Mouse (Mus musculus) limb, embryonic 13.5 days (tissue): ENCODE results near the gene Ralb. TPM values are rescaled to one million over a fixed set of nuclear protein-coding genes. Genes with fewer than 3 reads are reported as not detected.

Experiments used
- ATAC-seq: fragments of 200-750 bp; cut with Nextera tagmentation; 2 replicates; pipeline ENCODE4 v1.8.0; 2017; ENCODE audit warnings: low read depth, moderate number of reproducible peaks, moderate TSS enrichment; ENCODE audit not compliant: low FRiP score
- H3K27ac ChIP-seq: fragments of 300-500 bp; sonication (generic); 2 replicates; pipeline ENCODE4 v1.5.1; 2015; ENCODE audit warnings: inconsistent platforms, mild to moderate bottlenecking, moderate library complexity
- H3K27me3 ChIP-seq: fragments of 300-500 bp; sonication (generic); 2 replicates; pipeline ENCODE4 v1.6.1; 2015; ENCODE audit warnings: mild to moderate bottlenecking, inconsistent platforms
- H3K36me3 ChIP-seq: fragments of 300-500 bp; sonication (generic); 2 replicates; pipeline ENCODE4 v1.6.1; 2015; ENCODE audit warnings: inconsistent platforms, mild to moderate bottlenecking, moderate library complexity
- H3K4me1 ChIP-seq: fragments of 300-500 bp; sonication (generic); 2 replicates; pipeline ENCODE4 v1.6.1; 2015; ENCODE audit warnings: inconsistent platforms
- H3K4me2 ChIP-seq: fragments of 300-500 bp; sonication (generic); replicated peaks from 2 replicates; pipeline ENCODE4 v1.6.1; 2015; ENCODE audit warnings: inconsistent platforms, mild to moderate bottlenecking, moderate library complexity
- H3K4me3 ChIP-seq: fragments of 300-500 bp; sonication (generic); 2 replicates; pipeline ENCODE4 v1.5.1; 2015; ENCODE audit warnings: moderate library complexity, mild to moderate bottlenecking, inconsistent platforms
- H3K9ac ChIP-seq: fragments of 300-500 bp; sonication (generic); 2 replicates; pipeline ENCODE4 v1.6.1; 2015; ENCODE audit warnings: mild to moderate bottlenecking, inconsistent platforms
- H3K9me3 ChIP-seq: fragments of 300-500 bp; sonication (generic); 2 replicates; pipeline ENCODE4 v1.6.1; 2016; ENCODE audit warnings: inconsistent platforms
- WGBS: fragments of 180-500 bp; shearing (Covaris S2); methylation state at CpG from one replicate; pipeline ENCODE4 v1.1.7; 2015; 5-methylcytosine and 5-hydroxymethylcytosine counted together
- polyA plus RNA-seq: library from polyadenylated mRNA; unstranded; fragments of >200 nt; fragmentation: Nextera tagmentation; extraction: Ambion mirVana; gene quantifications from 2 replicates; pipeline ENCODE4 v1.2.1, GENCODE M21; 2015

Gene Ralb
- polyA plus RNA-seq, 1 experiment from 2014 or later = 129 TPM

DNA sequence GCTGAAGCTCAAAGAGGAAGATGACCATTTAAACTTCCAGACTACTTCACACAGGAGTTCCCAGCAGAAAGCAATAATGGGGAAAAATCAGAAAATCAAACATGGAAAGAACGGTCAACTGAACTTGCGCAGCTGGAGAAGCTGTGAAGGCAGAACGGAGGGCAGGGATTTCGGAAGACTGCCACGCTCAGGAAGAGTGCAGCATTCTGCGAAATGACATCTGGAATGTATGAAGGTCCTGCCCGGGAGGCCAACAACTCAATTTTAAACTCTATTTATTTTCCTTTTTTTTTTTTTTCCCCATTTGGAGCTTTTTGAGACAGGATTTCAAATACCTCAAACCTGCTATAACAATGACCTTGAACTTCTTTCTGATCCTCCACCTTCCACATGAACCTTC lies 13.8 kb downstream of the Ralb start:
- H3K4me2 ChIP-seq = no peak overlapping the region
- no peak for ATAC-seq
- no peak overlapping the region for H3K27ac ChIP-seq
- no peaks in the 10 kb centered on the region for H3K27me3 ChIP-seq
- H3K9ac ChIP-seq = no peak overlapping the region
- no peaks in the 10 kb centered on the region for H3K9me3 ChIP-seq
- WGBS = 50% methylated on average over 7 of the region's 7 CpGs
- no peaks in the 10 kb centered on the region for H3K36me3 ChIP-seq
- H3K4me3 ChIP-seq = no peak overlapping the region
- H3K4me1 ChIP-seq = peaks cover 74% of the 10 kb centered on the region

DNA sequence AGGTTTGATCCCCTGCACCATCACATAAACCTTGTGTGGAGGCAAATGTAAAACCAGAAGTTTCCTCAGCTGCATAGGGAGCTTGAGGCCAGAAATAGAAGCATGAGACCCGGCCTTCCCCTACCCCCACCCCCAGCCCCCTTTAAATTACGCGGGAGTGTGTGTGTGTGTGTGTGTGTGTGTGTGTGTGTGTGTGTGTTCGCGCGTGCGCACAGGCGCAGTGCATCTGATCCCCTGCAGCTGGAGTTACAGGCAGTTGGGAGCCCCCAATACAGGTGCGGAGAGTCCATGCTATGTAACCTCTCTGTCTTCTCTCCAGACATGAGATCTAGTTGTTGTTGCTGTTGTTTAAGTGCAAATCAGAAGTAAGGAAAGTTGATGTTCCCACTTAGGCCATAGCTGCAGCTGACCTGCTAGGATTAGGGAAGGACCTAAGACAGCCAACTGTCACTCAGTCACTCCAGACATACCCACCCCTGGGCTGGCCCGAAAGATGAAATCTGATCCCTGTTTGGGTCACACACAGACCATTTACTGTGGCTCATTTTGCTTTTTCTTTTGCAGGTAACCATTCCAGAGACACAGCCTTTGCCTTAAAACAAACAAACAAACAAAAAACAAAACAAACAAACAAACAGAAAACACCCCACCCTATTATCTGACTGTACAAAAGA lies 16.5 kb downstream of the Ralb start:
- H3K4me1 ChIP-seq = peaks cover 67% of the 10 kb centered on the region
- H3K36me3 ChIP-seq = no peaks in the 10 kb centered on the region
- WGBS = 24% methylated on average over 9 of the region's 10 CpGs
- peak overlapping the region; percentile 25 for H3K4me2 ChIP-seq
- no peak overlapping the region for H3K9ac ChIP-seq
- H3K4me3 ChIP-seq = no peak overlapping the region
- peak; percentile 66 for ATAC-seq
- peak overlapping the region; percentile 22; the same call in 1 of the 2 replicates for H3K27ac ChIP-seq
- no peaks in the 10 kb centered on the region for H3K9me3 ChIP-seq
- no peaks in the 10 kb centered on the region for H3K27me3 ChIP-seq

DNA sequence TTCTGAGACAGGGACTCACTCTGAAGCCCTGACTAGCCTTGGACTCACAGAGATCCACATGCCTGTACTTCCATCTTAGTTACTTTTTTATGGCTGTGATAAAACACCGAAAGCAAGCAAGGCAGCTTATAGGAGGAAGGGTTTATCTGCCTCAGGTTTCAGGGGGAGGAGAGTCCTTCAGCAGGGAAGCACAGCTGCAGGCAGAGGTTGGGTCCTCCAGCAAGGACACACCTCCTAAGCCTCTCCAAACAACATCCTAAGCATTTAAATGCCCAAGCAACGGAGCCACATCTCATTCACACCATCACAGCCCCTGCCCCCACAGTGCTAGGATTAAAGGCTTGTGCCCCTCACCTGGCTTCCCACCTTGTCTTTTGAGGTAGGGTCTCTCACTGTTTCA lies 18.8 kb downstream of the Ralb start:
- WGBS = 3% methylated on average over 2 of the region's 2 CpGs
- Histone ChIP-seq H3K27me3 (no peaks in the 10 kb centered on the region), H3K9me3 (no peaks in the 10 kb centered on the region; the same call in 1 of the 2 replicates), H3K27ac (no peak overlapping the region), H3K9ac (no peak overlapping the region), H3K4me2 (no peak overlapping the region), H3K4me1 (peaks cover 44% of the 10 kb centered on the region), H3K36me3 (peaks cover 16% of the 10 kb centered on the region), H3K4me3 (no peak overlapping the region)
- no peak for ATAC-seq

DNA sequence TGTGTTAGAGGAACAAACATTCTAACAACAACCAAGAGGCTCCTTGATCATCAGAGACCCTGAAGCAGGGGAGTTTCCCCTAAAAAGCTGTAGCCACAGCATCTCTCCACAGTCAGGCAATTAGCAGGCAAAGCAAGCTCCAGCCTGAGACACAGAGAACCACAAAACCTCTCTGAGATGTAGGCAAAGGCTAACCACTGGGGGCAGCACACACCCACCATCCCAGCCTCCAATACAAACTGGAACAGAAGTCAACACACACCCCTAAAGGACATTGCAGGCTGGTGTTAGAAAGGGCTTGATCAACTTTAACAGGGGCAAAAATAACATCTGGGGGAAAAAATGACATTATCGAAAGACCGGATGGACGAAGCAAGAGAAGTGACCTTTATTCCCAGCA lies 20.1 kb downstream of the Ralb start:
- Histone ChIP-seq H3K9me3 (no peaks in the 10 kb centered on the region; the same call in 1 of the 2 replicates), H3K4me3 (no peak overlapping the region), H3K27ac (no peak overlapping the region), H3K36me3 (peaks cover 21% of the 10 kb centered on the region), H3K4me2 (no peak overlapping the region), H3K4me1 (peaks cover 32% of the 10 kb centered on the region), H3K9ac (no peak overlapping the region), H3K27me3 (no peaks in the 10 kb centered on the region)
- ATAC-seq = no peak
- WGBS = 57% methylated on average over 3 of the region's 3 CpGs

GRCm38 (mm10) chr1:119482891-119483290 lies 21.7 kb downstream of the Ralb start:
- no peaks in the 10 kb centered on the region; the same call in 1 of the 2 replicates for H3K9me3 ChIP-seq
- 69% methylated on average over 3 of the region's 3 CpGs for WGBS
- no peaks in the 10 kb centered on the region for H3K27me3 ChIP-seq
- H3K4me2 ChIP-seq = no peak overlapping the region
- no peak for ATAC-seq
- H3K9ac ChIP-seq = no peak overlapping the region
- H3K27ac ChIP-seq = no peak overlapping the region
- peaks cover 22% of the 10 kb centered on the region for H3K36me3 ChIP-seq
- H3K4me3 ChIP-seq = no peak overlapping the region
- H3K4me1 ChIP-seq = peaks cover 24% of the 10 kb centered on the region

DNA sequence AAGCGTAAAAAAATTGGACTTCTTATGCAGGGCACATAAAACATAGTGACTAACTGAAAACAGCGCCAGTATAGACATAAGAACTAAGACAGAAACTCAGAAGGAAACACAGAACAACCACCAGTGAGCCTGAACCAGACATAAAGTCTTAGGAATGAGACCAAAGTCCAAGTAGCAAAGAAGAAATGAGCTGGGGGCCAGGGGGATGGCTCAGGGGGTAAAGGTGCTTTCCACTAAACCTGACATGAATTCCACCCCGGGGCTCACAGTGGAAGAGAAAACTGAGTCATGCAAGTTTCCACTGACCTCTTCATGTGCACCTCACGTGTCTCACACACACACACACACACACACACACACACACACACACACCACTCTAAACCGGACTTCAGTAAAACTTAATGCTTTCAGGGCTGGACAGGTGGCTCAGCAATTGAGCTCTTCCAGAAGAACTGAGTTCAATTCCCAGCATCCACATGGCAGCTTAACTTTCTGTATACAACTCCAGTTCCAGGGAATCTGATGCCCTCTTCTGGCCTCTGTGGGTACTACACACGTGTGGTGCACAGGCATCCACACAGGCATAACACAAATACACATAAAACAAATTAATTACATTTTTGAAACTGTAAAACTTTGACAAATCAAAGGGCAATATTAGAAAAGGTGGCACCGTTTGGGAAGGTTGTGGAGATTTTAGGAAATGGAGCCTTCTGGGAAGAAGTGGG lies 23.2 kb downstream of the Ralb start:
- ATAC-seq = no peak
- 98% methylated on average over 7 of the region's 7 CpGs for WGBS

GRCm38 (mm10) chr1:119480678-119481077 lies 23.9 kb downstream of the Ralb start:
- 94% methylated on average over 8 of the region's 8 CpGs for WGBS
- Histone ChIP-seq H3K4me3 (no peak overlapping the region), H3K27ac (no peak overlapping the region), H3K9ac (no peak overlapping the region), H3K36me3 (peaks cover 44% of the 10 kb centered on the region), H3K4me1 (peaks cover 2% of the 10 kb centered on the region), H3K4me2 (no peak overlapping the region), H3K9me3 (no peaks in the 10 kb centered on the region; the same call in 1 of the 2 replicates), H3K27me3 (no peaks in the 10 kb centered on the region)
- no peak for ATAC-seq

More for the DNA sequence above, 23.2 kb downstream of the Ralb start:
- Histone ChIP-seq H3K36me3 (peaks cover 37% of the 10 kb centered on the region), H3K4me3 (no peak overlapping the region), H3K9ac (no peak overlapping the region), H3K9me3 (no peaks in the 10 kb centered on the region; the same call in 1 of the 2 replicates), H3K4me2 (no peak overlapping the region), H3K27me3 (no peaks in the 10 kb centered on the region), H3K4me1 (peaks cover 9% of the 10 kb centered on the region), H3K27ac (no peak overlapping the region)

- Histone ChIP-seq H3K9me3 (no peaks in the 10 kb centered on the region; the same call in 1 of the 2 replicates), H3K27ac (no peak overlapping the region), H3K27me3 (no peaks in the 10 kb centered on the region), H3K4me2 (no peak overlapping the region), H3K4me3 (no peak overlapping the region), H3K9ac (no peak overlapping the region), H3K4me1 (no peaks in the 10 kb centered on the region), H3K36me3 (peaks cover 54% of the 10 kb centered on the region)
- ATAC-seq = no peak
- 85% methylated on average over 4 of the region's 4 CpGs for WGBS
Measured at GRCm38 (mm10) chr1:119479641-119480040, 25.0 kb downstream of the Ralb start.

GRCm38 (mm10) chr1:119476905-119477353 lies 27.7 kb downstream of the Ralb start:
- Histone ChIP-seq H3K9me3 (no peaks in the 10 kb centered on the region; the same call in 1 of the 2 replicates), H3K36me3 (peaks cover 68% of the 10 kb centered on the region), H3K4me2 (no peak overlapping the region), H3K9ac (no peak overlapping the region), H3K27ac (no peak overlapping the region), H3K4me3 (no peak overlapping the region), H3K4me1 (no peaks in the 10 kb centered on the region), H3K27me3 (no peaks in the 10 kb centered on the region)
- 83% methylated on average over 7 of the region's 7 CpGs for WGBS
- no peak for ATAC-seq

DNA sequence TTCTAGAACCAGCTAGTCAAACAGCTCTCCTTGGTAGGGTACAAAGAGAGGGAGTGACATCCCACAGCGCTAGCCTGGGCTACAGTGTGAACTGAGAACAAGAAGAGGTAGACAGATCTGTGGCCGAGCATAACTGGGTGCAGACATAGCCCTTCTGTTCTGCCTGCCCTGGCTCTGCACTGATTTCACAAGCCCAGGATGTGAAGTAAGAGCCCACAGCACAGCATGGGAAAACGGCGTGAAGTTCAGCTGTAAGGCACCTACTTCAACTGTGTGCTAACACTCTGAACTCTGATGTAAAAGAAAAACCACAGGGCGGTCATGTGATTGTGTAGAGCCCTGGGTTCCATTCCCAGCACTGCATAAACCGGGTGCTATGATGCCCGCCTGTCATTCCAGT lies 29.9 kb downstream of the Ralb start:
- WGBS = 92% methylated on average over 7 of the region's 7 CpGs
- H3K36me3 ChIP-seq = peaks cover 76% of the 10 kb centered on the region
- H3K4me3 ChIP-seq = no peak overlapping the region
- no peaks in the 10 kb centered on the region for H3K4me1 ChIP-seq
- no peak overlapping the region for H3K27ac ChIP-seq
- no peaks in the 10 kb centered on the region for H3K27me3 ChIP-seq
- no peak overlapping the region for H3K4me2 ChIP-seq
- no peak overlapping the region for H3K9ac ChIP-seq
- no peaks in the 10 kb centered on the region for H3K9me3 ChIP-seq
- ATAC-seq = no peak

- no peak overlapping the region for H3K9ac ChIP-seq
- no peak overlapping the region for H3K27ac ChIP-seq
- H3K36me3 ChIP-seq = peaks cover 90% of the 10 kb centered on the region
Measured at GRCm38 (mm10) chr1:119472648-119473047, 31.9 kb downstream of the Ralb start.

DNA sequence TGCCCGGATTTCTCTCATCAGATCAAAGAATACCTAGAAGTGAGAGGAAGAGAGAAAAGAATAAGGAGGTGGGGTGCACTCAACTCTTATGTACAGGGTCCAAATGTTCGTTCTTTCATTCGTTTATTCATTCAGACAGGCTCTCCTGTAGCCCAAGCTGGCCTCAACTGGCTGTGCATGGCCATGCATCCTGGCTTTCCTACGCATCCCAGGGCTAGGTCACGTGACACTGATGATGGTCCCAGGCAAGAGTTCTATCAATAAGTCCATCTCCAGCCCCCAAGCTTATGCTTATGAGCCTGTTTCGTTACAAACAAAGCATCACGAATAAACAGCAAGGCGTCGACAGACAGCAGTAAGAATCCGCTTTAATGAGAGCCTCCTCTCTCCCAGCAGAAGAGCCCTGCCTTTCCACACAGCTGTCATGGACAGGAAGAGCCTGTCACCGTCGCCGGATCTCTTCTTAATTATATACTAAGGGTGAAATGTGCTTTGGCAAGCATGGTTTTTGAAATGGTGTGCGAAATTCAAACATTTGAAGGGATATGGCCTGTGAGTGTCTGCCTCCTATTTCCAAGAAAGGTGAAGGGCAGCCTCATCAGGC lies 32.7 kb downstream of the Ralb start:
- no peak overlapping the region for H3K4me2 ChIP-seq
- ATAC-seq = no peak
- H3K36me3 ChIP-seq = peaks cover 82% of the 10 kb centered on the region
- H3K27me3 ChIP-seq = no peaks in the 10 kb centered on the region
- no peak overlapping the region for H3K4me3 ChIP-seq
- H3K4me1 ChIP-seq = no peaks in the 10 kb centered on the region
- no peak overlapping the region for H3K9ac ChIP-seq
- WGBS = 69% methylated on average over 14 of the region's 14 CpGs
- H3K27ac ChIP-seq = no peak overlapping the region
- no peaks in the 10 kb centered on the region for H3K9me3 ChIP-seq

More at GRCm38 (mm10) chr1:119472648-119473047, 31.9 kb downstream of the Ralb start:
- no peaks in the 10 kb centered on the region for H3K9me3 ChIP-seq
- H3K4me1 ChIP-seq = no peaks in the 10 kb centered on the region
- no peaks in the 10 kb centered on the region for H3K27me3 ChIP-seq
- H3K4me3 ChIP-seq = no peak overlapping the region
- no peak for ATAC-seq
- H3K4me2 ChIP-seq = no peak overlapping the region
- 62% methylated on average over 11 of the region's 11 CpGs for WGBS
